Mouse (Mus musculus) MEL (cell line): ENCODE data around the gene Kdm1a. TPM values are rescaled to one million over a fixed set of nuclear protein-coding genes. Genes with fewer than 3 reads are reported as not detected.

Experiments used
- DNase-seq: peaks from one replicate; pipeline ENCODE4 v3.0.0; 2011; ENCODE audit warnings: low read depth, low spot score
- H3K27ac ChIP-seq: 2 replicates; pipeline ENCODE4 v1.5.1; 2012; ENCODE audit warnings: low read depth, mild to moderate bottlenecking, control low read depth, low read length, moderate library complexity; ENCODE audit not compliant: control insufficient read depth
- H3K27me3 ChIP-seq, 2 experiments: fragments of 150-350 bp in 1 of 2; sonication (generic) in 1 of 2; 2 replicates each; pipeline ENCODE4 v1.6.1; 2012; ENCODE audit warnings: low read length in 2 of 2, mild to moderate bottlenecking in 2 of 2, improper control_type of control experiment in 1 of 2, moderate library complexity in 1 of 2; ENCODE audit not compliant: insufficient read depth in 2 of 2, control insufficient read depth in 1 of 2
- H3K36me3 ChIP-seq, 2 experiments: 2 replicates each; pipeline ENCODE4 v1.6.1; 2012 to 2014; ENCODE audit warnings: low read length in 2 of 2, improper control_type of control experiment in 1 of 2, inconsistent platforms in 1 of 2, mild to moderate bottlenecking in 1 of 2; ENCODE audit not compliant: insufficient read depth in 2 of 2, control insufficient read depth in 1 of 2
- H3K4me1 ChIP-seq, 2 experiments: fragments of 150-350 bp in 1 of 2; sonication (generic) in 1 of 2; 2 replicates each; pipeline ENCODE4 v1.6.1; 2012; ENCODE audit warnings: low read length in 2 of 2, improper control_type of control experiment in 1 of 2, mild to moderate bottlenecking in 1 of 2; ENCODE audit not compliant: insufficient read depth in 2 of 2, control insufficient read depth in 1 of 2
- H3K4me3 ChIP-seq, 2 experiments: fragments of 150-350 bp in 1 of 2; sonication (generic) in 1 of 2; 2 replicates each; pipeline ENCODE4 v1.5.1; 2012; ENCODE audit warnings: low read depth in 2 of 2, low read length in 2 of 2, mild to moderate bottlenecking in 2 of 2, moderate library complexity in 2 of 2, control low read depth in 1 of 2, improper control_type of control experiment in 1 of 2; ENCODE audit not compliant: control insufficient read depth in 1 of 2, insufficient read depth in 1 of 2
- H3K79me2 ChIP-seq: 2 replicates; pipeline ENCODE4 v1.6.1; 2012; ENCODE audit warnings: mild to moderate bottlenecking, low read length, moderate library complexity; ENCODE audit not compliant: control insufficient read depth, poor library complexity, insufficient read depth
- H3K9ac ChIP-seq: 2 replicates; pipeline ENCODE4 v1.6.1; 2012; ENCODE audit warnings: low read depth, mild to moderate bottlenecking, control low read depth, low read length, moderate library complexity; ENCODE audit not compliant: control insufficient read depth, poor library complexity, severe bottlenecking
- H3K9me3 ChIP-seq: fragments of 150-350 bp; sonication (generic); replicated peaks from 2 replicates; pipeline ENCODE4 v1.6.1; 2012; ENCODE audit warnings: mild to moderate bottlenecking, low read length, improper control_type of control experiment, moderate library complexity; ENCODE audit not compliant: insufficient read depth
- BHLHE40 ChIP-seq: IDR thresholded peaks from 2 replicates; pipeline ENCODE4 v1.6.1; 2012; ENCODE audit warnings: low read depth, mild to moderate bottlenecking, inconsistent platforms, low read length, improper control_type of control experiment, borderline replicate concordance
- CHD1 ChIP-seq: IDR thresholded peaks from 2 replicates; pipeline ENCODE4 v1.6.1; 2012; ENCODE audit warnings: low read depth, mild to moderate bottlenecking, inconsistent platforms, low read length, improper control_type of control experiment
- CTCF ChIP-seq, 3 experiments: IDR thresholded peaks in 2 of 3; conservative IDR thresholded peaks in 1 of 3; 2 replicates each; pipeline ENCODE4 v1.5.1; 2011 to 2012; ENCODE audit warnings: low read length in 3 of 3, low read depth in 2 of 3, mild to moderate bottlenecking in 2 of 3, improper control_type of control experiment in 1 of 3, inconsistent platforms in 1 of 3, mixed read lengths in 1 of 3, moderate library complexity in 1 of 3; ENCODE audit not compliant: control insufficient read depth in 1 of 3, insufficient read depth in 1 of 3, poor library complexity in 1 of 3, severe bottlenecking in 1 of 3
- E2F4 ChIP-seq: IDR thresholded peaks from 2 replicates; pipeline ENCODE4 v1.6.1; 2011; ENCODE audit warnings: low read depth, low read length, improper control_type of control experiment, borderline replicate concordance
- ELF1 ChIP-seq: IDR thresholded peaks from 2 replicates; pipeline ENCODE4 v1.6.1; 2014; ENCODE audit warnings: low read depth, mild to moderate bottlenecking, inconsistent platforms, low read length, improper control_type of control experiment, moderate library complexity
- EP300 ChIP-seq, 2 experiments: IDR thresholded peaks; 2 replicates each; pipeline ENCODE4 v1.6.1; 2011; ENCODE audit warnings: improper control_type of control experiment in 2 of 2, low read length in 2 of 2, low read depth in 1 of 2, mild to moderate bottlenecking in 1 of 2
- ETS1 ChIP-seq: IDR thresholded peaks from 2 replicates; pipeline ENCODE4 v1.6.1; 2012; ENCODE audit warnings: low read depth, mild to moderate bottlenecking, inconsistent platforms, low read length, improper control_type of control experiment, moderate library complexity
- GABPA ChIP-seq: IDR thresholded peaks from 2 replicates; pipeline ENCODE4 v1.6.1; 2012; ENCODE audit warnings: low read depth, mild to moderate bottlenecking, inconsistent platforms, low read length, improper control_type of control experiment, moderate library complexity
- JUND ChIP-seq: IDR thresholded peaks from 2 replicates; pipeline ENCODE4 v1.6.1; 2011; ENCODE audit warnings: low read depth, mild to moderate bottlenecking, improper control_type of control experiment, low read length
- KAT2A ChIP-seq: conservative IDR thresholded peaks from 2 replicates; pipeline ENCODE4 v1.6.1; 2012; ENCODE audit warnings: low read depth, low read length, improper control_type of control experiment, inconsistent platforms
- MEF2A ChIP-seq: IDR thresholded peaks from 2 replicates; pipeline ENCODE4 v1.6.1; 2014; ENCODE audit warnings: low read depth, mild to moderate bottlenecking, inconsistent platforms, low read length, improper control_type of control experiment; ENCODE audit not compliant: poor library complexity, insufficient replicate concordance, severe bottlenecking; ENCODE audit errors: extremely low read depth
- NRF1 ChIP-seq: IDR thresholded peaks from 2 replicates; pipeline ENCODE4 v1.6.1; 2014; ENCODE audit warnings: low read depth, mild to moderate bottlenecking, inconsistent platforms, low read length, improper control_type of control experiment, moderate library complexity; ENCODE audit not compliant: poor library complexity, insufficient read depth, severe bottlenecking
- POLR2A ChIP-seq, 2 experiments: IDR thresholded peaks; 2 replicates each; pipeline ENCODE4 v1.6.1; 2011 to 2012; ENCODE audit warnings: low read length in 2 of 2, mild to moderate bottlenecking in 2 of 2, control low read depth in 1 of 2, improper control_type of control experiment in 1 of 2, low read depth in 1 of 2, moderate library complexity in 1 of 2; ENCODE audit not compliant: control insufficient read depth in 1 of 2, insufficient read depth in 1 of 2, poor library complexity in 1 of 2
- RCOR1 ChIP-seq: IDR thresholded peaks from 2 replicates; pipeline ENCODE4 v1.6.1; 2012; ENCODE audit warnings: low read depth, mild to moderate bottlenecking, inconsistent platforms, low read length, improper control_type of control experiment
- SIN3A ChIP-seq: IDR thresholded peaks from 2 replicates; pipeline ENCODE4 v1.6.1; 2012; ENCODE audit warnings: low read length, improper control_type of control experiment, inconsistent platforms
- TCF12 ChIP-seq: IDR thresholded peaks from 2 replicates; pipeline ENCODE4 v1.6.1; 2014; ENCODE audit warnings: low read depth, mild to moderate bottlenecking, inconsistent platforms, low read length, improper control_type of control experiment, moderate library complexity
- UBTF ChIP-seq: IDR thresholded peaks from 2 replicates; pipeline ENCODE4 v1.6.1; 2012; ENCODE audit warnings: low read depth, mild to moderate bottlenecking, inconsistent platforms, low read length, improper control_type of control experiment, moderate library complexity, borderline replicate concordance; ENCODE audit not compliant: insufficient read depth
- USF2 ChIP-seq, 2 experiments: IDR thresholded peaks; 2 replicates each; pipeline ENCODE4 v1.6.1; 2011 to 2012; ENCODE audit warnings: improper control_type of control experiment in 2 of 2, low read length in 2 of 2, borderline replicate concordance in 1 of 2, inconsistent platforms in 1 of 2, low read depth in 1 of 2, mild to moderate bottlenecking in 1 of 2; ENCODE audit not compliant: insufficient read depth in 1 of 2
- ZNF384 ChIP-seq: IDR thresholded peaks from 2 replicates; pipeline ENCODE4 v1.6.1; 2012; ENCODE audit warnings: low read depth, mild to moderate bottlenecking, inconsistent platforms, low read length, improper control_type of control experiment
- polyA plus RNA-seq, 2 experiments: library from polyadenylated mRNA; stranded (reverse) in 1 of 2; unstranded in 1 of 2; fragments of >175 nt in 1 of 2; fragments of >200 nt in 1 of 2; gene quantifications; 2 replicates each; pipeline versions ENCODE4 v1.2.1 to v1.2.4; 2012; ENCODE audit warnings: low replicate concordance in 2 of 2, low read depth in 1 of 2; ENCODE audit not compliant: insufficient read length in 2 of 2, insufficient read depth in 1 of 2, missing spikeins in 1 of 2
- total RNA-seq: library from RNA; depleted of rRNA; stranded (reverse); fragments of 300-350 nt; gene quantifications from 2 replicates; pipeline ENCODE4 v1.2.3, GENCODE M21; 2012

Gene Kdm1a
- total and polyA plus RNA-seq, 3 experiments: 60.7 to 90.1 TPM; not detected in 1

DNA sequence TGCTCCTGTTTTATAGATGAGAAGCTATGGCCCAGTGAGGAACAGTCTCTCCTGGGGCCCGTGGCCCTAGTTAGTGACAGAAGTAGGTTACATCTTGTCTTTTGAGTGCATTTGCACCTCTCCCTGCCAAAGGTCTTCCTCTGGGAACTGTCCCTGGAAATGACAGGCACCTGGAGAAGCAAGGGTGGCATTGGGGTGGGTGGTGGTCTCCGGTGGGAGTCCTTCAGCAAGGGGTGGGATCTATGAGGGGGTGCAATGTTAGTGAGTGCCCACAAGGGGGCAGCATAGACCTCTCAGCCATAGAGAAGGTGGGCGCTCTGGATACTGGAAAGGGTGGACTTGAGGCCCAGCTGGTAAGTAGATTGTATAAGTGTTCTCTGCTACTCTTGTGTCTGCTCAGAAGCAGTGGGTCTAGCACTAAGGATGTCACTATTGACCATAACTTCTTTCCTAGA lies 48.9 kb upstream of the Kdm1a start (continued):
- TF ChIP-seq MEF2A: no peak
- 0 out of 4 replicates have a peak, but pooled peaks of 1 of the 2 experiments have one; percentile 9 for TF ChIP-seq EP300 (IDR thresholded peaks at IDR 0.05; ENCODE audit: low read depth in 1 of 2, low read length in 2 of 2)
- no peak for TF ChIP-seq BHLHE40
- no peak for TF ChIP-seq USF2 (IDR thresholded peaks at IDR 0.05; ENCODE audit: borderline replicate concordance in 1 of 2, insufficient read depth in 1 of 2, low read depth in 1 of 2, low read length in 2 of 2)
- TF ChIP-seq JUND: no peak
- no peak for TF ChIP-seq KAT2A
- peak; percentile 75 to 86 (median 80) for TF ChIP-seq CTCF (IDR thresholded peaks at IDR 0.05 in 2 of 3, conservative IDR thresholded peaks at IDR 0.05 in 1 of 3; ENCODE audit: control insufficient read depth in 1 of 3, insufficient read depth in 1 of 3, low read depth in 2 of 3, low read length in 3 of 3, poor library complexity in 1 of 3, severe bottlenecking in 1 of 3)
- TF ChIP-seq NRF1: no peak
- no peak for TF ChIP-seq ZNF384
- TF ChIP-seq UBTF: no peak
- TF ChIP-seq ELF1: no peak
- no peak for TF ChIP-seq ETS1
- TF ChIP-seq SIN3A: peak; percentile 39; the same call in 1 of the 2 replicates
- no peak for TF ChIP-seq GABPA
- TF ChIP-seq RCOR1: no peak
- TF ChIP-seq POLR2A (IDR thresholded peaks at IDR 0.05; ENCODE audit: control insufficient read depth in 1 of 2, insufficient read depth in 1 of 2, low read depth in 1 of 2, low read length in 2 of 2, poor library complexity in 1 of 2): no peak
- no peak for TF ChIP-seq CHD1
- TF ChIP-seq E2F4: no peak

DNA sequence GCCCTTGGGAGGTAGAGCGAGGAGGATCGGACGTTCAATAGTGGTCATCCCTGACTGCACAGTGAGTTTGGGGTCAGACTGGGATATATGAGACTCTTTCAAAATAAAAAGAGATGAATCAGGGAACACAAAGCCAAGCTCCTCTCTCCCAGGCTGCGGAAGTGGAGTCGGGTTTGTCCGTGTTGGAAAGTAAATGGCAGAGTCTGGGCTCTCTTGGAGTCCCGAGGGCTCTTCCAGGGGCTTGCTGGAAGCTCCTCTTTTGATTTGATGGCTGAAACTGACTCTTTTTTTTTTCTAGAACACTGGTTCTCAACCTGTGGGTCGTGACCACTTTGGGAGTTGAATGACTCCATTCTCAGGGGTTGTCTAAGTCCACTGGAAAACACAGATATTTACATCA lies 47.7 kb upstream of the Kdm1a start:
- Histone ChIP-seq H3K4me1 (peaks cover 0 to 22% of the 10 kb centered on the region in 2 experiments; a peak in 2 of 4 replicates), H3K9me3 (no peaks in the 10 kb centered on the region), H3K9ac (no peak overlapping the region), H3K36me3 (peaks cover 0 to 6% of the 10 kb centered on the region in 2 experiments; a peak in 2 of 4 replicates), H3K27ac (no peak overlapping the region), H3K4me3 (no peak overlapping the region), H3K27me3 (no peaks in the 10 kb centered on the region), H3K79me2 (peaks cover 2% of the 10 kb centered on the region)
- DNase-seq: no peak
- TF ChIP-seq SIN3A (no peak), ETS1 (no peak), TCF12 (no peak)
